Mouse (Mus musculus) c-Kit-negative CD71-positive TER-119-positive erythroid progenitor cells, embryonic 14.5 days (primary cell): ENCODE data around the gene Pi4ka.
"Not testable (repeated sequence)": the region's sequence is repeated elsewhere in the genome, so short reads cannot be mapped to it uniquely, and the experiment has no call there.

Source experiments
- DNase-seq: peaks from one replicate; pipeline ENCODE4 v3.0.0-alpha.2; 2013; ENCODE audit warnings: low read depth, low spot score

Gene Pi4ka

GRCm38 (mm10) chr16:17233702-17234498, 172.2 kb downstream of the Pi4ka start:
- no peak for DNase-seq

- DNase-seq: no peak
Observed at GRCm38 (mm10) chr16:17232794-17233701, 173.1 kb downstream of the Pi4ka start, which contains the start of gene Hic2. Hic2 (plus strand) TSS chr16:17233572.

GRCm38 (mm10) chr16:17231523-17231922, 174.6 kb downstream of the Pi4ka start:
- not testable (repeated sequence) for DNase-seq
